Mouse (Mus musculus) heart, postnatal 10 days (tissue): ENCODE measurements around the gene Rdm1. TPM values are rescaled to one million over a fixed set of nuclear protein-coding genes. Genes with fewer than 3 reads are reported as not detected.
A peak's percentile ranks its signal among the peaks of the same experiment; 100 is the strongest.
"Not testable (repeated sequence)": the region's sequence is repeated elsewhere in the genome, so short reads cannot be mapped to it uniquely, and the experiment has no call there.

Experiments
- DNase-seq, 2 experiments: peaks; one replicate each; pipeline ENCODE4 v3.0.0; 2021
- intact Hi-C: fragments of 180-260 bp; cut with DNase I; formaldehyde crosslinking; loops from one replicate; pipeline ENCODE4 v1.15.1; 2025
- total RNA-seq, 2 experiments: library from RNA; stranded (reverse); gene quantifications; 2 replicates each; pipeline ENCODE4 v1.2.3; 2021

Gene Rdm1
- 10 to 100 TPM; 34.4 to 36.9 TPM for total RNA-seq

- intact Hi-C loops, result loop anchor here (1.0 kb wide), 1 partner anchor 15 kb away; no protein-coding TSS in a partner anchor
- peak; percentile 82 to 87 for DNase-seq
These were observed at the start of gene Rdm1 for GRCm38 (mm10) chr11:101626995-101627856. Gene Rdm1 (plus strand): TSS chr11:101627195.

GRCm38 (mm10) chr11:101581081-101581764 lies 45.8 kb upstream of the Rdm1 start:
- intact Hi-C loops, result no loop called here

GRCm38 (mm10) chr11:101582054-101583035 lies 44.6 kb upstream of the Rdm1 start, which contains the start of gene Tmem106a:
Gene Tmem106a (plus strand): TSS chr11:101582242.
- peak; percentile 67 to 69 for DNase-seq
- intact Hi-C loops, result no loop called here

More at GRCm38 (mm10) chr11:101581081-101581764, 45.8 kb upstream of the Rdm1 start:
- no peak for DNase-seq

- DNase-seq, result no peak
- intact Hi-C loops, result no loop called here
These were observed 43.8 kb upstream of the Rdm1 start for GRCm38 (mm10) chr11:101583205-101583604.

- DNase-seq, intact Hi-C loops: not testable (repeated sequence)
These were observed 42.0 kb upstream of the Rdm1 start for GRCm38 (mm10) chr11:101585031-101585430.

GRCm38 (mm10) chr11:101585805-101586204 lies 41.2 kb upstream of the Rdm1 start:
- intact Hi-C loops, result no loop called here

GRCm38 (mm10) chr11:101587676-101588075 lies 39.3 kb upstream of the Rdm1 start:
- no peak for DNase-seq

More at GRCm38 (mm10) chr11:101585805-101586204, 41.2 kb upstream of the Rdm1 start:
- no peak for DNase-seq

GRCm38 (mm10) chr11:101588868-101589267 lies 38.1 kb upstream of the Rdm1 start:
- no peak for DNase-seq
- intact Hi-C loops, result no loop called here

More at GRCm38 (mm10) chr11:101587676-101588075, 39.3 kb upstream of the Rdm1 start:
- intact Hi-C loops, result no loop called here

- intact Hi-C loops, result no loop called here
- DNase-seq, result peak; percentile 59 to 79
These were observed 37.6 kb upstream of the Rdm1 start for GRCm38 (mm10) chr11:101589444-101589843.

GRCm38 (mm10) chr11:101589989-101590624 lies 36.9 kb upstream of the Rdm1 start:
- no peak for DNase-seq
- intact Hi-C loops, result no loop called here

GRCm38 (mm10) chr11:101599156-101599555 lies 27.8 kb upstream of the Rdm1 start, which contains the start of gene Gm11634:
Gene Gm11634 (minus strand): TSS chr11:101599256.
- no peak for DNase-seq
- intact Hi-C loops, result no loop called here

- peak; percentile 76 to 87 for DNase-seq
- intact Hi-C loops, result no loop called here
These were observed 24.5 kb upstream of the Rdm1 start for GRCm38 (mm10) chr11:101602491-101602890.

GRCm38 (mm10) chr11:101604116-101604515 lies 22.9 kb upstream of the Rdm1 start:
- DNase-seq, result no peak
- intact Hi-C loops, result no loop called here

GRCm38 (mm10) chr11:101604531-101605453 lies 22.2 kb upstream of the Rdm1 start:
- peak; percentile 73 to 82 for DNase-seq
- intact Hi-C loops, result not testable (repeated sequence)

- DNase-seq, intact Hi-C loops: not testable (repeated sequence)
These were observed 19.9 kb upstream of the Rdm1 start for GRCm38 (mm10) chr11:101607134-101607533.

- intact Hi-C loops, result no loop called here
- no peak for DNase-seq
These were observed 16.6 kb upstream of the Rdm1 start for GRCm38 (mm10) chr11:101610445-101610844.

- intact Hi-C loops, result no loop called here
- no peak for DNase-seq
These were observed 13.4 kb upstream of the Rdm1 start for GRCm38 (mm10) chr11:101613596-101613995.

GRCm38 (mm10) chr11:101614116-101614515 lies 12.9 kb upstream of the Rdm1 start:
- intact Hi-C loops, result no loop called here
- DNase-seq, result no peak

- intact Hi-C loops, result no loop called here
These were observed 11.6 kb upstream of the Rdm1 start for GRCm38 (mm10) chr11:101615380-101615779.

More at GRCm38 (mm10) chr11:101615380-101615779, 11.6 kb upstream of the Rdm1 start:
- DNase-seq, result no peak
